In the genomic region with DNA sequence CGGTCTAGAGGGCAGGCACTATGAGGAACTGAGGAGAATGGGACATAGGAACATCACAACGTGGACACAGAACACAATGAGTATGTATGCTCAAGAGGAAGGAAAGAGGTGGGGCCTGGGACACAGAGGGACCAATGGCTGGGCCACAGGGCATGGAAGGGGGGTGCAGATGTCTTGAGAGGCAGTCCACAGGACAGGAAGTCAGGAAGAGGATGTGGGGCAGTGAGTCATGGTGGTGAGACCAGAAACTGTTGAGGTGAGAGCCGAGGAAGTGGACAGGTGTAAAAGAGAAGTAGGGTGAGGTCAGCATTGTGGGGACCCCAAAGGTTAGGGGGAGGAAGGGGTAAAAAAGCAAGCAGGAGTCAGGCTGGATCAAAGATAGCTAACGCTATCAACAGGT, we compare ENCODE assay signal across 10 mouse cellular contexts. TPM values are rescaled to one million over a fixed set of nuclear protein-coding genes. Genes with fewer than 3 reads are reported as not detected.
DNase-seq lines count a peak whose midpoint lies in the region; ATAC-seq and TF ChIP-seq lines count a peak whose summit lies in the region.
"Had no signal": no experiment of that assay in that cellular context is flagged by ENCODE, and none has a peak within 500 bp of the region (broad histone marks: within the 10 kb centered on the region; RNA-seq: fewer than 3 reads in every experiment).

No protein-coding gene starts in this region.

- peak overlapping the region; percentile 68; the same call in 1 of the 2 replicates for H3K27ac ChIP-seq in bone marrow, adult 2 months (ENCODE audit: control insufficient read depth, insufficient read depth, low read depth, low read length, poor library complexity)
- no peak overlapping the region for H3K27ac ChIP-seq in liver, embryonic 14.5 days
- peak overlapping the region; percentile 65 for H3K27ac ChIP-seq in spleen, adult 2 months (ENCODE audit: insufficient read depth, low read length)
- H3K27ac ChIP-seq in hindbrain, embryonic 11.5 days (ENCODE audit: low read depth, low read length) = no peak overlapping the region
- H3K27ac ChIP-seq: midbrain, embryonic 10.5 days had no signal

- TF ChIP-seq POLR2A in bone marrow, adult 2 months (IDR thresholded peaks at IDR 0.05; ENCODE audit: borderline replicate concordance, control insufficient read depth, low read depth, low read length) = no peak
- TF ChIP-seq POLR2A in spleen, adult 2 months (IDR thresholded peaks at IDR 0.05; ENCODE audit: low read depth, low read length) = no peak

- no peaks in the 10 kb centered on the region for H3K27me3 ChIP-seq in liver, embryonic 14.5 days (ENCODE audit: control insufficient read depth, insufficient read depth, low read length)
- no peaks in the 10 kb centered on the region for H3K27me3 ChIP-seq in spleen, adult 2 months (ENCODE audit: control insufficient read depth, insufficient read depth, low read length)
- no peaks in the 10 kb centered on the region for H3K27me3 ChIP-seq in hindbrain, embryonic 11.5 days (ENCODE audit: control insufficient read depth, insufficient read depth, low read length)

- no peak overlapping the region for H3K4me3 ChIP-seq in bone marrow, adult 2 months (replicated peaks; ENCODE audit: control insufficient read depth, low read depth, low read length)
- no peak overlapping the region for H3K4me3 ChIP-seq in liver, embryonic 14.5 days (ENCODE audit: insufficient read depth in 1 of 2, low read depth in 2 of 2, low read length in 2 of 2)
- H3K4me3 ChIP-seq in spleen, adult 2 months (ENCODE audit: extremely low read depth, insufficient read depth, insufficient read length) = no peak overlapping the region
- no peak overlapping the region for H3K4me3 ChIP-seq in hindbrain, embryonic 11.5 days (ENCODE audit: low read depth, low read length)
- H3K4me3 ChIP-seq: midbrain, embryonic 10.5 days had no signal

- TF ChIP-seq CTCF in bone marrow, adult 2 months (IDR thresholded peaks at IDR 0.05; ENCODE audit: control insufficient read depth, insufficient read depth, low read length) = no peak
- no peak for TF ChIP-seq CTCF in liver, embryonic 14.5 days (IDR thresholded peaks at IDR 0.05; ENCODE audit: low read depth)
- no peak for TF ChIP-seq CTCF in spleen, adult 2 months (IDR thresholded peaks at IDR 0.05; ENCODE audit: extremely low read depth, insufficient read depth, insufficient read length, insufficient replicate concordance)

- H3K36me3 ChIP-seq in liver, embryonic 14.5 days (replicated peaks; ENCODE audit: control insufficient read depth, insufficient read depth, low read depth) = no peaks in the 10 kb centered on the region
- H3K36me3 ChIP-seq in spleen, adult 2 months (ENCODE audit: control insufficient read depth, insufficient read depth, low read length) = no peaks in the 10 kb centered on the region
- H3K36me3 ChIP-seq in hindbrain, embryonic 11.5 days (ENCODE audit: control insufficient read depth, insufficient read depth, low read length) = no peaks in the 10 kb centered on the region
- H3K36me3 ChIP-seq: midbrain, embryonic 10.5 days had no signal

- WGBS in bone marrow, adult 2 months = 0% methylated on average over 4 of the region's 4 CpGs
- 26% methylated on average over 4 of the region's 4 CpGs for WGBS in liver, embryonic 14.5 days (ENCODE audit: insufficient replicate concordance)
- WGBS in spleen, adult 2 months = 3% methylated on average over 4 of the region's 4 CpGs
- WGBS in hindbrain, embryonic 11.5 days = 79% methylated on average over 4 of the region's 4 CpGs

- peaks cover 7% of the 10 kb centered on the region for H3K4me1 ChIP-seq in bone marrow, adult 2 months (ENCODE audit: control insufficient read depth, insufficient read depth, low read length)
- peaks cover 0 to 2% of the 10 kb centered on the region in 2 experiments; a peak in 1 of 4 replicates for H3K4me1 ChIP-seq in liver, embryonic 14.5 days (replicated peaks; ENCODE audit: control insufficient read depth in 2 of 2, insufficient read depth in 2 of 2, low read length in 1 of 2)
- peaks cover 13% of the 10 kb centered on the region; the same call in 1 of the 2 replicates for H3K4me1 ChIP-seq in spleen, adult 2 months (ENCODE audit: control insufficient read depth, insufficient read depth, insufficient read length)
- H3K4me1 ChIP-seq in hindbrain, embryonic 11.5 days (replicated peaks; ENCODE audit: control insufficient read depth, insufficient read depth, low read length) = no peaks in the 10 kb centered on the region
- H3K4me1 ChIP-seq: midbrain, embryonic 10.5 days had no signal

- H3K4me2 ChIP-seq in liver, embryonic 14.5 days (ENCODE audit: low read depth) = no peak overlapping the region
- H3K4me2 ChIP-seq in hindbrain, embryonic 11.5 days (replicated peaks; ENCODE audit: low read depth, low read length) = no peak overlapping the region

- peak; percentile 43; the same call in 1 of the 2 replicates for ATAC-seq in liver, embryonic 14.5 days (ENCODE audit: insufficient read depth)
- ATAC-seq in hindbrain, embryonic 11.5 days (ENCODE audit: low FRiP score) = no peak

- no peak for TF ChIP-seq EP300 in liver, embryonic 14.5 days (IDR thresholded peaks at IDR 0.05; ENCODE audit: low read depth)

- H3K9ac ChIP-seq in liver, embryonic 14.5 days (replicated peaks) = no peak overlapping the region
- no peak overlapping the region for H3K9ac ChIP-seq in hindbrain, embryonic 11.5 days (ENCODE audit: low read depth, low read length)

- peak; percentile 44 for DNase-seq in adrenal gland, postnatal 14 days
- no peak for DNase-seq in adrenal gland, postnatal 4 days (ENCODE audit: low spot score in 2 of 2)
- DNase-seq in liver, embryonic 14.5 days (ENCODE audit: low read depth in 3 of 3, low spot score in 3 of 3) = peak in 1 of 3 experiments; percentile 27
- peak; percentile 65 to 71 for DNase-seq in spleen, adult 2 months (ENCODE audit: low read depth in 1 of 2, low spot score in 2 of 2)
- no peak for DNase-seq in layer of hippocampus, adult 9-10 months (ENCODE audit: low spot score)
- no peak for DNase-seq in cerebellum, adult 8-10 months
- DNase-seq in hindbrain, embryonic 11.5 days (ENCODE audit: low spot score) = no peak

- H3K9me3 ChIP-seq in liver, embryonic 14.5 days (ENCODE audit: control insufficient read depth, low read length) = no peaks in the 10 kb centered on the region
- no peaks in the 10 kb centered on the region for H3K9me3 ChIP-seq in hindbrain, embryonic 11.5 days (ENCODE audit: control insufficient read depth, low read length)
- H3K9me3 ChIP-seq: midbrain, embryonic 10.5 days had no signal

RNA-seq across cellular contexts. Expression of a gene that starts 7.6 kb away (rescaled TPM):
- total RNA-seq in adrenal gland, postnatal 14 days (2021) = 31.1 and 38.5 TPM in 2 replicates
- total RNA-seq in adrenal gland, postnatal 4 days (2021) = 10 to 100 TPM; 44.4 TPM
- 7.8 and 14.5 TPM in 2 replicates for polyA plus RNA-seq in bone marrow, adult 2 months (2011; ENCODE audit: insufficient read depth, insufficient read length, low replicate concordance, missing spikeins)
- polyA plus RNA-seq in liver, embryonic 14.5 days (2012; rRNA removed) = 1.5 and 2.2 TPM in 2 replicates
- polyA plus RNA-seq in liver, embryonic 14.5 days (2014; fragmentation: Nextera tagmentation; extraction: Ambion mirVana) = 2.8 and 2.9 TPM in 2 replicates
- 18.3 and 21.8 TPM in 2 replicates for polyA plus RNA-seq in spleen, adult 2 months (2012; rRNA removed)
- polyA plus RNA-seq in hindbrain, embryonic 11.5 days (2014; fragmentation: Nextera tagmentation; extraction: Ambion mirVana) = 37.6 and 50.0 TPM in 2 replicates

RNA-seq across cellular contexts. Expression of a gene that starts 26.0 kb away (rescaled TPM):
- total RNA-seq in adrenal gland, postnatal 14 days (2021) = not detected in 2 replicates
- total RNA-seq in adrenal gland, postnatal 4 days (2021) = not detected
- polyA plus RNA-seq in bone marrow, adult 2 months (2011; ENCODE audit: insufficient read depth, insufficient read length, low replicate concordance, missing spikeins) = not detected in 2 replicates
- not detected in 2 replicates for polyA plus RNA-seq in liver, embryonic 14.5 days (2012; rRNA removed)
- not detected in 2 replicates for polyA plus RNA-seq in liver, embryonic 14.5 days (2014; fragmentation: Nextera tagmentation; extraction: Ambion mirVana)
- polyA plus RNA-seq in spleen, adult 2 months (2012; rRNA removed) = not detected in 2 replicates
- polyA plus RNA-seq in hindbrain, embryonic 11.5 days (2014; fragmentation: Nextera tagmentation; extraction: Ambion mirVana) = not detected in 2 replicates
- total RNA-seq: heart, postnatal 10 days had no signal
- polyA plus RNA-seq: midbrain, embryonic 10.5 days had no signal

RNA-seq across cellular contexts. Expression of a gene that starts 35.5 kb away (rescaled TPM):
- total RNA-seq in adrenal gland, postnatal 14 days (2021) = 1.6 and 3.1 TPM in 2 replicates
- 1 to 10 TPM; 2.4 to 3.0 TPM for total RNA-seq in adrenal gland, postnatal 4 days (2021)
- not detected in 2 replicates for polyA plus RNA-seq in bone marrow, adult 2 months (2011; ENCODE audit: insufficient read depth, insufficient read length, low replicate concordance, missing spikeins)
- 11.8 and 12.1 TPM in 2 replicates for polyA plus RNA-seq in liver, embryonic 14.5 days (2012; rRNA removed)
- 14.4 and 17.8 TPM in 2 replicates for polyA plus RNA-seq in liver, embryonic 14.5 days (2014; fragmentation: Nextera tagmentation; extraction: Ambion mirVana)
- 1.0 and 2.8 TPM in 2 replicates for polyA plus RNA-seq in spleen, adult 2 months (2012; rRNA removed)
- 2.0 and 2.7 TPM in 2 replicates for polyA plus RNA-seq in hindbrain, embryonic 11.5 days (2014; fragmentation: Nextera tagmentation; extraction: Ambion mirVana)

Comparison
In these comparisons a context has a peak if more than half of its experiments do, and no peak if none do; other contexts are left out.
1. DNase-seq: peak in adrenal gland, postnatal 14 days (single experiment) and spleen, adult 2 months (2 of 2); none in adrenal gland, postnatal 4 days (0 of 2), layer of hippocampus, adult 9-10 months (single experiment), cerebellum, adult 8-10 months (single experiment) and hindbrain, embryonic 11.5 days (single experiment).
2. H3K27ac ChIP-seq: peak in bone marrow, adult 2 months (single experiment) and spleen, adult 2 months (single experiment); none in liver, embryonic 14.5 days (single experiment) and hindbrain, embryonic 11.5 days (single experiment).